Mouse (Mus musculus): ENCODE data around the gene Pln.

Pln gene

GRCm38 (mm10) chr10:53367265-53367664 is 29.8 kb downstream of the Pln start:
- DNase-seq (ENCODE audit: low spot score): no peak

- DNase-seq (ENCODE audit: low spot score): no peak
Measured at GRCm38 (mm10) chr10:53373885-53374578, 36.6 kb downstream of the Pln start.

- DNase-seq (ENCODE audit: low spot score): no peak
Measured at GRCm38 (mm10) chr10:53377096-53377495, 39.6 kb downstream of the Pln start.

- DNase-seq (ENCODE audit: low spot score): no peak
Measured at GRCm38 (mm10) chr10:53378296-53378695, 40.8 kb downstream of the Pln start.

DNA sequence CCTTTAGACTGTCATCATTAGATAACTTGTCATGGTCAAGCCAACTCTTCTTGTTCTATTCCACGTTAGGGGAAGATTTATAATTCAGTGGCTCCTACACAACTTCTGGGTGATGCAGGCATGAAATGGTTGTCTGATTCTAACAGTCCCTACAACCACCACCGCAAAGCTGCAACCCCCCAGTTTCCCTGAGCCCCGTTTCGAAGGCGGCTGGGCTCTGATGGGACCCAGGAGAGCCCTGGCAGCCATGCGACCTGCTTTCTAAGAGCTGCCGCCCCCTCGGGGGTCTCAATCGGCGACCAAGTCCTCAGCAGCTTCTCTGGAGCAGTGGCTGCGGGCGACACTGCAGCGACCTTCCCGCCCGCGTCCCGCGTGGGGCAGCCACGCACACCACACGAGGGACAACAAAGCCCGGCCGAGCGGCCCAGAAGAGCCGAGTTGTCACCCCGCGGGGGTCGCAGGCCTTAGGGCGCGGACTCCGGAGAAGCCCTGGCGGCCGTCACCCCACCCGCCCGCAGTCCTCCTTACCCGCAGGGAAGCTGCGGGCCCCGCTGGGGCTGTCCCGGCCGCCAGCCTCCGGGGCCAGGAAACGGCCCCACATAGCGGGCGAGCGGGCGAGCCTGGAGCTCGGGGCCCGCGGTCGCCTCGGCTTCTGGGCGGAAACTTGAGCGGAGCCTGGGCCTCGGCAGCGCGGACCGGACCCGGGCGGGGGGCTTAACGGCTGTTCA is 41.7 kb downstream of the Pln start:
- DNase-seq (ENCODE audit: low spot score): peak; percentile 10

DNA sequence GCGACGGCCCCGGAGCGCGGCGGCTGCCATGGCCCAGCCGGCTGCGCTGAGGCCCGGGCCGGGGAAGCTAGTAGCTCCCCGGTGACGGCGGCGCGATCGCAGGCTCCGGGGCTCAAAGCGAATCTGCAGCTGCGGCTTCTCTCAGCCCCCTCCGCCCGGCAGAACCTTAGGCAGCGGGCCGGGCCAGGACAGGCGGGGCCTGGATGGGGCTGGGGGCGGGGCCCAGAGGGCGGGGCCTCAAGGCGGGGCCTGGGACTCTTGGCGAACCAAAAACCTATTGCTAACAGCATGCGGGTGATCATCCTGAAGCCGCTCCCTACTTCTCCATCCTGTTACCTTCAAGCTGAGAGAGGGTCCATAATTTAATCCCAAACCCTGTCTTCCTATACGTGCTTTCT is 42.2 kb downstream of the Pln start, which contains the start of gene Cep85l:
TSS of gene Cep85l (minus strand) at position 239 of the 398 bp plus-strand sequence.
- peak; percentile 79 for DNase-seq (ENCODE audit: low spot score)

GRCm38 (mm10) chr10:53382696-53383365 is 45.4 kb downstream of the Pln start:
- DNase-seq (ENCODE audit: low spot score): no peak

- DNase-seq (ENCODE audit: low spot score): no peak
Measured at GRCm38 (mm10) chr10:53384896-53385295, 47.4 kb downstream of the Pln start.

DNA sequence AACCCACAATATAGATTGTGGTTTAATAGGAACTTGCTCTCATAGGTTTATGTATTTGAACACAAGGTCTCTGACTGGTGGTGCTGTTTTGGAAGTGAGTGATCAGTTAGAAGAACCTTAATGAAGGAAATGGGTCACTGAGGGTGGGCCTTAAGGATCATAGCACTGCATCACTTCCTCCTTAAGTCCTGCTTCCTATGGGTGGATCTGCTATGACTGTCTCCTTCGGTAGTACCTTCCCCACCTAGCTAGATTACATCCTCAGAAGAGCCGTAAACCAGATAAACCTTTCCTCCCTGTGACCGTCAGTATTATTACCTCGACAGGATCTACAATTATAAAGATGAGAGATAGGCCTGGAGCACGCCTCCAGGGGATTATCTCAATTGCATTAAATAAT is 48.0 kb downstream of the Pln start:
- DNase-seq (ENCODE audit: low spot score): no peak

GRCm38 (mm10) chr10:53388227-53388920 is 50.9 kb downstream of the Pln start:
- no peak for DNase-seq (ENCODE audit: low spot score)

GRCm38 (mm10) chr10:53394923-53395629 is 57.6 kb downstream of the Pln start:
- no peak for DNase-seq (ENCODE audit: low spot score)

All from c-Kit-positive CD71-positive TER-119-positive erythroid progenitor cells, embryonic 14.5 days (primary cell).